Mouse (Mus musculus): Measurements from ENCODE around the gene Dyrk4.

- TF ChIP-seq CTCF (IDR thresholded peaks at IDR 0.05; ENCODE audit: low read depth) (peak; percentile 64), EP300 (IDR thresholded peaks at IDR 0.05; ENCODE audit: low read depth) (no peak)
These were observed 16.4 kb upstream of the Dyrk4 start for GRCm38 (mm10) chr6:126938047-126938446.
